ENCODE assay signal across 8 mouse cellular contexts in genomic region chr3:96262216-96262875, GRCm38 (mm10). TPM values are rescaled to one million over a fixed set of nuclear protein-coding genes. Genes with fewer than 3 reads are reported as not detected.
DNase-seq lines count a peak whose midpoint lies in the region; ATAC-seq lines count a peak whose summit lies in the region.

No protein-coding gene starts in this region.

- under 1% methylated on average over 19 of the region's 19 CpGs for WGBS in forebrain, embryonic 12.5 days
- WGBS in heart, embryonic 16.5 days = under 1% methylated on average over 19 of the region's 19 CpGs
- WGBS in liver, embryonic 15.5 days (ENCODE audit: insufficient replicate concordance) = under 1% methylated on average over 19 of the region's 19 CpGs
- WGBS in neural tube, embryonic 12.5 days = 1% methylated on average over 19 of the region's 19 CpGs

- peaks cover 24% of the 10 kb centered on the region for H3K4me1 ChIP-seq in forebrain, embryonic 12.5 days
- H3K4me1 ChIP-seq in heart, embryonic 16.5 days (ENCODE audit: control insufficient read depth, insufficient read depth, low read length) = peaks cover 17% of the 10 kb centered on the region
- peaks cover 47% of the 10 kb centered on the region for H3K4me1 ChIP-seq in liver, embryonic 15.5 days (replicated peaks)
- H3K4me1 ChIP-seq in neural tube, embryonic 12.5 days = peaks cover 20% of the 10 kb centered on the region

- peak overlapping the region; percentile 85 for H3K9ac ChIP-seq in forebrain, embryonic 12.5 days
- H3K9ac ChIP-seq in heart, embryonic 16.5 days (ENCODE audit: low read length) = peak overlapping the region; percentile 87
- peak overlapping the region; percentile 70 for H3K9ac ChIP-seq in liver, embryonic 15.5 days
- peak overlapping the region; percentile 84 for H3K9ac ChIP-seq in neural tube, embryonic 12.5 days

- DNase-seq in CD8-positive naive resting alpha-beta T cell, adult 2 months (ENCODE audit: low read depth in 2 of 2, low spot score in 2 of 2) = peak; percentile 43 to 50
- peak; percentile 79 for DNase-seq in c-Kit-negative CD71-positive TER-119-positive erythroid progenitor cells, embryonic 14.5 days (ENCODE audit: low read depth, low spot score)
- DNase-seq in kidney, postnatal 36 days = peak; percentile 84 to 89
- peak; percentile 68 for DNase-seq in testis, postnatal 10 days (ENCODE audit: low spot score)

- H3K36me3 ChIP-seq in forebrain, embryonic 12.5 days (replicated peaks) = no peaks in the 10 kb centered on the region
- no peaks in the 10 kb centered on the region for H3K36me3 ChIP-seq in heart, embryonic 16.5 days (ENCODE audit: control insufficient read depth, insufficient read depth)
- H3K36me3 ChIP-seq in liver, embryonic 15.5 days (replicated peaks) = no peaks in the 10 kb centered on the region
- no peaks in the 10 kb centered on the region for H3K36me3 ChIP-seq in neural tube, embryonic 12.5 days

- H3K27me3 ChIP-seq in forebrain, embryonic 12.5 days = no peaks in the 10 kb centered on the region
- no peaks in the 10 kb centered on the region; the same call in 1 of the 2 replicates for H3K27me3 ChIP-seq in heart, embryonic 16.5 days (ENCODE audit: control insufficient read depth, insufficient read depth, low read length)
- no peaks in the 10 kb centered on the region for H3K27me3 ChIP-seq in liver, embryonic 15.5 days
- no peaks in the 10 kb centered on the region for H3K27me3 ChIP-seq in neural tube, embryonic 12.5 days (replicated peaks)

- peak overlapping the region; percentile 99 for H3K27ac ChIP-seq in forebrain, embryonic 12.5 days
- H3K27ac ChIP-seq in heart, embryonic 16.5 days (ENCODE audit: low read length) = peak overlapping the region; percentile 98
- H3K27ac ChIP-seq in liver, embryonic 15.5 days (replicated peaks) = peak overlapping the region; percentile 100
- peak overlapping the region; percentile 92 for H3K27ac ChIP-seq in neural tube, embryonic 12.5 days

- peak overlapping the region; percentile 59 for H3K4me3 ChIP-seq in forebrain, embryonic 12.5 days (replicated peaks)
- H3K4me3 ChIP-seq in heart, embryonic 16.5 days (ENCODE audit: low read length) = peak overlapping the region; percentile 71
- peak overlapping the region; percentile 64 for H3K4me3 ChIP-seq in liver, embryonic 15.5 days (replicated peaks)
- H3K4me3 ChIP-seq in neural tube, embryonic 12.5 days = peak overlapping the region; percentile 50

- no peaks in the 10 kb centered on the region for H3K9me3 ChIP-seq in forebrain, embryonic 12.5 days
- H3K9me3 ChIP-seq in heart, embryonic 16.5 days (replicated peaks; ENCODE audit: control insufficient read depth, low read length) = no peaks in the 10 kb centered on the region
- H3K9me3 ChIP-seq in liver, embryonic 15.5 days (replicated peaks) = no peaks in the 10 kb centered on the region
- H3K9me3 ChIP-seq in neural tube, embryonic 12.5 days = no peaks in the 10 kb centered on the region

- peak overlapping the region; percentile 79 for H3K4me2 ChIP-seq in forebrain, embryonic 12.5 days
- peak overlapping the region; percentile 91 for H3K4me2 ChIP-seq in heart, embryonic 16.5 days (ENCODE audit: low read depth, low read length)
- H3K4me2 ChIP-seq in liver, embryonic 15.5 days = peak overlapping the region; percentile 80
- peak overlapping the region; percentile 78 for H3K4me2 ChIP-seq in neural tube, embryonic 12.5 days (replicated peaks)

- peak; percentile 82 for ATAC-seq in forebrain, embryonic 12.5 days (ENCODE audit: low FRiP score)
- ATAC-seq in heart, embryonic 16.5 days (replicated peaks; ENCODE audit: extremely low read depth, insufficient read depth, low FRiP score) = peak; percentile 84
- peak; percentile 71 for ATAC-seq in liver, embryonic 15.5 days (ENCODE audit: insufficient read depth)
- ATAC-seq in neural tube, embryonic 12.5 days (ENCODE audit: low FRiP score, low read depth) = peak; percentile 83

RNA-seq across cellular contexts. Expression of gene Hist2h4, which starts 0.8 kb away (rescaled TPM):
- 16.1 and 19.5 TPM in 2 replicates for polyA plus RNA-seq in forebrain, embryonic 12.5 days (2016; fragmentation: Nextera tagmentation; extraction: Ambion mirVana)
- 2.4 and 5.8 TPM in 2 replicates for polyA plus RNA-seq in heart, embryonic 16.5 days (2015; fragmentation: Nextera tagmentation; extraction: Ambion mirVana)
- polyA plus RNA-seq in liver, embryonic 15.5 days (2015; fragmentation: Nextera tagmentation; extraction: Ambion mirVana) = 29.3 and 32.9 TPM in 2 replicates
- 8.5 and 13.5 TPM in 2 replicates for polyA plus RNA-seq in neural tube, embryonic 12.5 days (2016; fragmentation: Nextera tagmentation; extraction: Ambion mirVana)

RNA-seq across cellular contexts. Expression of gene Hist2h3b, which starts 6.1 kb away (rescaled TPM):
- 94.8 and 111 TPM in 2 replicates for polyA plus RNA-seq in forebrain, embryonic 12.5 days (2016; fragmentation: Nextera tagmentation; extraction: Ambion mirVana)
- polyA plus RNA-seq in heart, embryonic 16.5 days (2015; fragmentation: Nextera tagmentation; extraction: Ambion mirVana) = 17.2 and 25.2 TPM in 2 replicates
- polyA plus RNA-seq in liver, embryonic 15.5 days (2015; fragmentation: Nextera tagmentation; extraction: Ambion mirVana) = 78.7 and 99.7 TPM in 2 replicates
- polyA plus RNA-seq in neural tube, embryonic 12.5 days (2016; fragmentation: Nextera tagmentation; extraction: Ambion mirVana) = 41.2 and 58.9 TPM in 2 replicates

RNA-seq across cellular contexts. Expression of gene Hist2h2bb, which starts 7.2 kb away (rescaled TPM):
- 22.9 and 28.6 TPM in 2 replicates for polyA plus RNA-seq in forebrain, embryonic 12.5 days (2016; fragmentation: Nextera tagmentation; extraction: Ambion mirVana)
- polyA plus RNA-seq in heart, embryonic 16.5 days (2015; fragmentation: Nextera tagmentation; extraction: Ambion mirVana) = 3.7 and 4.1 TPM in 2 replicates
- polyA plus RNA-seq in liver, embryonic 15.5 days (2015; fragmentation: Nextera tagmentation; extraction: Ambion mirVana) = 19.4 and 24.6 TPM in 2 replicates
- 9.1 and 16.6 TPM in 2 replicates for polyA plus RNA-seq in neural tube, embryonic 12.5 days (2016; fragmentation: Nextera tagmentation; extraction: Ambion mirVana)

RNA-seq across cellular contexts. Expression of gene Hist2h3c1, which starts 15.9 kb away (rescaled TPM):
- not detected in 2 replicates for polyA plus RNA-seq in forebrain, embryonic 12.5 days (2016; fragmentation: Nextera tagmentation; extraction: Ambion mirVana)
- polyA plus RNA-seq in heart, embryonic 16.5 days (2015; fragmentation: Nextera tagmentation; extraction: Ambion mirVana) = 0.76 and 1.2 TPM in 2 replicates
- 2.5 and 3.2 TPM in 2 replicates for polyA plus RNA-seq in liver, embryonic 15.5 days (2015; fragmentation: Nextera tagmentation; extraction: Ambion mirVana)
- polyA plus RNA-seq in neural tube, embryonic 12.5 days (2016; fragmentation: Nextera tagmentation; extraction: Ambion mirVana) = 0.50 and 1.1 TPM in 2 replicates

RNA-seq across cellular contexts. Expression of gene Hist2h2aa1, which starts 17.0 kb away (rescaled TPM):
- 18.5 and 21.0 TPM in 2 replicates for polyA plus RNA-seq in forebrain, embryonic 12.5 days (2016; fragmentation: Nextera tagmentation; extraction: Ambion mirVana)
- polyA plus RNA-seq in heart, embryonic 16.5 days (2015; fragmentation: Nextera tagmentation; extraction: Ambion mirVana) = 11.8 and 12.6 TPM in 2 replicates
- 31.3 and 45.2 TPM in 2 replicates for polyA plus RNA-seq in liver, embryonic 15.5 days (2015; fragmentation: Nextera tagmentation; extraction: Ambion mirVana)
- polyA plus RNA-seq in neural tube, embryonic 12.5 days (2016; fragmentation: Nextera tagmentation; extraction: Ambion mirVana) = 19.2 and 21.1 TPM in 2 replicates

Comparison
In these comparisons a context has a peak if more than half of its experiments do, and no peak if none do; other contexts are left out.
1. Peak in every context shown above with its lines: DNase-seq, ATAC-seq, H3K4me3 ChIP-seq and H3K27ac ChIP-seq.